Mouse (Mus musculus) neural tube, embryonic 12.5 days (tissue): ENCODE results near the gene Wrnip1. TPM values are rescaled to one million over a fixed set of nuclear protein-coding genes. Genes with fewer than 3 reads are reported as not detected.

Source experiments
- ATAC-seq: fragments of 200-750 bp; cut with Nextera tagmentation; 2 replicates; pipeline ENCODE4 v1.8.0; 2017; ENCODE audit warnings: low read depth, mild to moderate bottlenecking, moderate TSS enrichment, moderate library complexity; ENCODE audit not compliant: low FRiP score
- H3K27ac ChIP-seq: fragments of 300-500 bp; sonication (generic); 2 replicates; pipeline ENCODE4 v1.5.1; 2016
- H3K27me3 ChIP-seq: fragments of 300-500 bp; sonication (generic); replicated peaks from 2 replicates; pipeline ENCODE4 v1.6.1; 2016; ENCODE audit warnings: mild to moderate bottlenecking
- H3K36me3 ChIP-seq: fragments of 300-500 bp; sonication (generic); 2 replicates; pipeline ENCODE4 v1.6.1; 2016; ENCODE audit warnings: mild to moderate bottlenecking
- H3K4me1 ChIP-seq: fragments of 300-500 bp; sonication (generic); 2 replicates; pipeline ENCODE4 v1.6.1; 2016
- H3K4me2 ChIP-seq: fragments of 300-500 bp; sonication (generic); replicated peaks from 2 replicates; pipeline ENCODE4 v1.6.1; 2016; ENCODE audit warnings: mild to moderate bottlenecking
- H3K4me3 ChIP-seq: fragments of 300-500 bp; sonication (generic); 2 replicates; pipeline ENCODE4 v1.5.1; 2016
- H3K9ac ChIP-seq: fragments of 300-500 bp; sonication (generic); 2 replicates; pipeline ENCODE4 v1.6.1; 2016; ENCODE audit warnings: mild to moderate bottlenecking
- H3K9me3 ChIP-seq: fragments of 300-500 bp; sonication (generic); 2 replicates; pipeline ENCODE4 v1.6.1; 2016; ENCODE audit warnings: mild to moderate bottlenecking
- WGBS: fragments of 180-500 bp; shearing (Covaris S2); methylation state at CpG from one replicate; pipeline ENCODE4 v1.1.7; 2016; 5-methylcytosine and 5-hydroxymethylcytosine counted together
- polyA plus RNA-seq: library from polyadenylated mRNA; unstranded; fragments of >200 nt; fragmentation: Nextera tagmentation; extraction: Ambion mirVana; gene quantifications from 2 replicates; pipeline ENCODE4 v1.2.1, GENCODE M21; 2016

Gene Wrnip1
- 37.7 and 40.8 TPM in 2 replicates for polyA plus RNA-seq

- peaks cover 7% of the 10 kb centered on the region for H3K36me3 ChIP-seq
- H3K4me2 ChIP-seq: peak within 1 kb of the TSS; percentile 70
- peak; percentile 97 for ATAC-seq
- H3K27me3 ChIP-seq: no peaks in the 10 kb centered on the region
- no peaks in the 10 kb centered on the region for H3K9me3 ChIP-seq
- H3K4me1 ChIP-seq: peaks cover 18% of the 10 kb centered on the region
- peak within 1 kb of the TSS; percentile 85 for H3K9ac ChIP-seq
- H3K27ac ChIP-seq: peak within 1 kb of the TSS; percentile 28
- under 1% methylated on average over 44 of the region's 51 CpGs for WGBS
- H3K4me3 ChIP-seq: peak within 1 kb of the TSS; percentile 72
Observed at GRCm38 (mm10) chr13:32801693-32802221, at the start of gene Wrnip1. Gene Wrnip1, plus strand, starts transcription at chr13:32802038.

GRCm38 (mm10) chr13:32752066-32752657 is 49.7 kb upstream of the Wrnip1 start:
- H3K9me3 ChIP-seq: no peaks in the 10 kb centered on the region
- H3K4me3 ChIP-seq: no peak overlapping the region
- no peak overlapping the region for H3K4me2 ChIP-seq
- ATAC-seq: no peak
- WGBS: 37% methylated on average over 4 of the region's 4 CpGs
- no peaks in the 10 kb centered on the region for H3K27me3 ChIP-seq
- no peak overlapping the region for H3K9ac ChIP-seq
- H3K36me3 ChIP-seq: no peaks in the 10 kb centered on the region
- H3K4me1 ChIP-seq: no peaks in the 10 kb centered on the region
- no peak overlapping the region for H3K27ac ChIP-seq

- Histone ChIP-seq H3K4me1 (no peaks in the 10 kb centered on the region), H3K27ac (no peak overlapping the region), H3K36me3 (no peaks in the 10 kb centered on the region), H3K27me3 (no peaks in the 10 kb centered on the region), H3K4me2 (no peak overlapping the region), H3K4me3 (no peak overlapping the region), H3K9ac (no peak overlapping the region), H3K9me3 (no peaks in the 10 kb centered on the region)
- 24% methylated on average over 4 of the region's 4 CpGs for WGBS
- ATAC-seq: no peak
Observed at GRCm38 (mm10) chr13:32759036-32759435, 42.8 kb upstream of the Wrnip1 start.

GRCm38 (mm10) chr13:32760795-32761194 is 41.0 kb upstream of the Wrnip1 start:
- Histone ChIP-seq H3K4me1 (no peaks in the 10 kb centered on the region), H3K9me3 (no peaks in the 10 kb centered on the region), H3K27ac (no peak overlapping the region), H3K36me3 (no peaks in the 10 kb centered on the region), H3K4me3 (no peak overlapping the region), H3K27me3 (no peaks in the 10 kb centered on the region), H3K4me2 (no peak overlapping the region), H3K9ac (no peak overlapping the region)
- WGBS: 86% methylated on average over 2 of the region's 2 CpGs
- no peak for ATAC-seq

GRCm38 (mm10) chr13:32763141-32763540 is 38.7 kb upstream of the Wrnip1 start:
- 91% methylated on average over 3 of the region's 3 CpGs for WGBS

GRCm38 (mm10) chr13:32764448-32764847 is 37.4 kb upstream of the Wrnip1 start:
- no peaks in the 10 kb centered on the region for H3K9me3 ChIP-seq
- H3K27ac ChIP-seq: no peak overlapping the region
- H3K36me3 ChIP-seq: no peaks in the 10 kb centered on the region
- no peak overlapping the region for H3K4me2 ChIP-seq
- no peaks in the 10 kb centered on the region for H3K4me1 ChIP-seq
- no peaks in the 10 kb centered on the region for H3K27me3 ChIP-seq
- H3K9ac ChIP-seq: no peak overlapping the region
- H3K4me3 ChIP-seq: no peak overlapping the region
- 41% methylated on average over 7 of the region's 7 CpGs for WGBS
- no peak for ATAC-seq

More at GRCm38 (mm10) chr13:32763141-32763540, 38.7 kb upstream of the Wrnip1 start:
- Histone ChIP-seq H3K9me3 (no peaks in the 10 kb centered on the region), H3K4me2 (no peak overlapping the region), H3K36me3 (no peaks in the 10 kb centered on the region), H3K9ac (no peak overlapping the region), H3K4me1 (no peaks in the 10 kb centered on the region), H3K4me3 (no peak overlapping the region), H3K27me3 (no peaks in the 10 kb centered on the region), H3K27ac (no peak overlapping the region)
- no peak for ATAC-seq

GRCm38 (mm10) chr13:32768104-32768503 is 33.7 kb upstream of the Wrnip1 start:
- H3K27me3 ChIP-seq: no peaks in the 10 kb centered on the region
- H3K27ac ChIP-seq: no peak overlapping the region
- no peaks in the 10 kb centered on the region for H3K9me3 ChIP-seq
- no peaks in the 10 kb centered on the region for H3K36me3 ChIP-seq
- no peak for ATAC-seq
- H3K4me3 ChIP-seq: no peak overlapping the region
- H3K4me1 ChIP-seq: no peaks in the 10 kb centered on the region
- WGBS: 11% methylated on average over 4 of the region's 4 CpGs
- H3K9ac ChIP-seq: no peak overlapping the region
- no peak overlapping the region for H3K4me2 ChIP-seq

GRCm38 (mm10) chr13:32769960-32770359 is 31.9 kb upstream of the Wrnip1 start:
- no peaks in the 10 kb centered on the region for H3K9me3 ChIP-seq
- no peaks in the 10 kb centered on the region for H3K36me3 ChIP-seq
- H3K27me3 ChIP-seq: no peaks in the 10 kb centered on the region
- no peak overlapping the region for H3K27ac ChIP-seq
- 19% methylated on average over 3 of the region's 3 CpGs for WGBS
- H3K4me1 ChIP-seq: no peaks in the 10 kb centered on the region
- no peak for ATAC-seq
- no peak overlapping the region for H3K4me3 ChIP-seq
- H3K4me2 ChIP-seq: no peak overlapping the region
- H3K9ac ChIP-seq: no peak overlapping the region

GRCm38 (mm10) chr13:32775889-32776288 is 25.9 kb upstream of the Wrnip1 start:
- Histone ChIP-seq H3K9ac (no peak overlapping the region), H3K4me1 (no peaks in the 10 kb centered on the region), H3K36me3 (no peaks in the 10 kb centered on the region), H3K4me3 (no peak overlapping the region), H3K27ac (no peak overlapping the region), H3K9me3 (no peaks in the 10 kb centered on the region), H3K27me3 (no peaks in the 10 kb centered on the region), H3K4me2 (no peak overlapping the region)
- 94% methylated on average over 9 of the region's 9 CpGs for WGBS
- no peak for ATAC-seq

GRCm38 (mm10) chr13:32776350-32776749 is 25.5 kb upstream of the Wrnip1 start:
- Histone ChIP-seq H3K9ac (no peak overlapping the region), H3K36me3 (no peaks in the 10 kb centered on the region), H3K27ac (no peak overlapping the region), H3K4me3 (no peak overlapping the region), H3K9me3 (no peaks in the 10 kb centered on the region), H3K4me2 (no peak overlapping the region), H3K27me3 (no peaks in the 10 kb centered on the region), H3K4me1 (no peaks in the 10 kb centered on the region)
- 87% methylated on average over 10 of the region's 10 CpGs for WGBS
- ATAC-seq: no peak

GRCm38 (mm10) chr13:32778861-32779260 is 23.0 kb upstream of the Wrnip1 start:
- no peak for ATAC-seq
- 74% methylated on average over 3 of the region's 3 CpGs for WGBS
- no peak overlapping the region for H3K27ac ChIP-seq

GRCm38 (mm10) chr13:32783055-32783454 is 18.8 kb upstream of the Wrnip1 start:
- Histone ChIP-seq H3K9ac (no peak overlapping the region), H3K27me3 (no peaks in the 10 kb centered on the region), H3K9me3 (no peaks in the 10 kb centered on the region), H3K27ac (no peak overlapping the region), H3K4me3 (no peak overlapping the region), H3K36me3 (no peaks in the 10 kb centered on the region), H3K4me1 (no peaks in the 10 kb centered on the region), H3K4me2 (no peak overlapping the region)
- ATAC-seq: no peak
- WGBS: 72% methylated on average over 5 of the region's 5 CpGs

More at GRCm38 (mm10) chr13:32778861-32779260, 23.0 kb upstream of the Wrnip1 start:
- H3K36me3 ChIP-seq: no peaks in the 10 kb centered on the region
- no peaks in the 10 kb centered on the region for H3K9me3 ChIP-seq
- no peaks in the 10 kb centered on the region for H3K4me1 ChIP-seq
- no peak overlapping the region for H3K4me3 ChIP-seq
- no peaks in the 10 kb centered on the region for H3K27me3 ChIP-seq
- no peak overlapping the region for H3K9ac ChIP-seq
- no peak overlapping the region for H3K4me2 ChIP-seq

- ATAC-seq: no peak
- H3K4me1 ChIP-seq: no peaks in the 10 kb centered on the region
- no peak within 1 kb of the TSS for H3K27ac ChIP-seq
- no peaks in the 10 kb centered on the region for H3K9me3 ChIP-seq
- no peaks in the 10 kb centered on the region for H3K27me3 ChIP-seq
- H3K4me3 ChIP-seq: no peak within 1 kb of the TSS
- no peak within 1 kb of the TSS for H3K4me2 ChIP-seq
- WGBS: 87% methylated on average over 8 of the region's 8 CpGs
- no peaks in the 10 kb centered on the region for H3K36me3 ChIP-seq
- H3K9ac ChIP-seq: no peak within 1 kb of the TSS
Observed at GRCm38 (mm10) chr13:32783816-32784215, 18.0 kb upstream of the Wrnip1 start, which contains the start of gene Mylk4. Gene Mylk4, minus strand, starts transcription at chr13:32783954.
